Mouse (Mus musculus): ENCODE measurements at regions not wholly inside any gene's neighbourhood (a gene's known extent, or its start where the extent isn't known, plus 50 kb on each side); places are given as distances from the start of the nearest gene placed in this dataset.

DNA sequence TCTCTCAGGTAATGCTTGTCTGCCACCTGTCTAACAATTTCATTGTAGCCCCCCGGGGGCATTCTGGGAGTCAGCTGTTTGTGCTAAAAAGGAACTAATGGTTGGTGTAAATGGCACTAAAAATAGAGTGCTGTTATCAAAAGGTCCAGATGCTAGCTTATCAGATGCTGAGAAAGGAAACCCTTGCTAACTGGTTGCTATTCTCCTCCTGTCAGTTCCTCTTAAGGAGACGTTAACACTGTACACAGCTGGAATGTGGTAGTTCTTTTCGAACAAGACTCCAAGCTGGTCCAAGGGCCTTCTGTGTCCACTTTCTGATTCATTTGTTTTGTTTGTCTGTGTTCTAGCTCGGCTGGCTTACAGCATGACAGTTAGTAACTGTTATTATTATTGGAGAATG, 592.0 kb downstream of the Ofcc1 start:
- no peak overlapping the region for H3K9ac ChIP-seq
- H3K9me3 ChIP-seq: no peaks in the 10 kb centered on the region
- H3K4me3 ChIP-seq: no peak overlapping the region
- no peaks in the 10 kb centered on the region for H3K36me3 ChIP-seq
- no peaks in the 10 kb centered on the region for H3K27me3 ChIP-seq
- 72% methylated on average over 4 of the region's 4 CpGs for WGBS
- no peak for ATAC-seq (ENCODE audit: low FRiP score)
- no peaks in the 10 kb centered on the region for H3K4me1 ChIP-seq (replicated peaks)
- H3K4me2 ChIP-seq: no peak overlapping the region
- no peak overlapping the region for H3K27ac ChIP-seq

DNA sequence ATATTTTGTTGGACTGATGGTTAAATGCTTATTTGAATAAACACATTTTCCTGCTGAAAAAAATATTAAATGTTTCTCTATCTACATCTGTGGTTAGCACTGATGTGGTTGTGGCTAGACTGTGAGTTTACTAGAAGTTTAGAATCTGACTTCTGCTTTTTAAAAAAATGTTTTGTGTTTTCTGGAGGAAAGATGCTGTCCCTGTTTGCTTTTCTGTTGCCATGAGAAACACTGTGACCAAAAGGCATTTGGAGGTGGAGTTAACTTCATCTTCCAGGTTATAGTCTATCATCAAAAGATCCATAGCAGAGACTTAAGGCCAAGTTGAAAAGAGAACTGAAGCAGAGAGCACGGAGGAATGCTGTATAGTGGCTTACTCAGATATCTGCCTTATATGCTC, 594.4 kb downstream of the Ofcc1 start:
- H3K9ac ChIP-seq: no peak overlapping the region
- no peaks in the 10 kb centered on the region for H3K9me3 ChIP-seq
- H3K4me1 ChIP-seq (replicated peaks): no peaks in the 10 kb centered on the region
- H3K27me3 ChIP-seq: no peaks in the 10 kb centered on the region
- no peak overlapping the region for H3K4me2 ChIP-seq
- H3K4me3 ChIP-seq: no peak overlapping the region
- no peak for ATAC-seq (ENCODE audit: low FRiP score)
- WGBS: 94% methylated on average over 1 of the region's 1 CpGs
- no peak overlapping the region for H3K27ac ChIP-seq
- H3K36me3 ChIP-seq: no peaks in the 10 kb centered on the region

Measured in hindbrain, embryonic 13.5 days (tissue).